Mouse (Mus musculus): ENCODE results near the gene Apol7c.
"Not testable (repeated sequence)": the region's sequence is repeated elsewhere in the genome, so short reads cannot be mapped to it uniquely, and the experiment has no call there.

Gene Apol7c

GRCm38 (mm10) chr15:77533216-77533615, at the start of gene Apol7c:
Gene Apol7c, minus strand, starts transcription at chr15:77533316.
- DNase-seq: no peak

- DNase-seq: no peak
Measured at GRCm38 (mm10) chr15:77581681-77582080, 48.6 kb upstream of the Apol7c start.

- no peak for DNase-seq
Measured at GRCm38 (mm10) chr15:77579311-77579710, 46.2 kb upstream of the Apol7c start.

GRCm38 (mm10) chr15:77578801-77579200, 45.7 kb upstream of the Apol7c start:
- DNase-seq: no peak

GRCm38 (mm10) chr15:77563219-77563618, 30.1 kb upstream of the Apol7c start:
- DNase-seq: no peak

- no peak for DNase-seq
Measured at GRCm38 (mm10) chr15:77561792-77562191, 28.7 kb upstream of the Apol7c start, which contains the start of gene 1700025B11Rik. Gene 1700025B11Rik, minus strand, starts transcription at chr15:77561892.

- DNase-seq: not testable (repeated sequence)
Measured at GRCm38 (mm10) chr15:77539221-77539620, 6.1 kb upstream of the Apol7c start.

GRCm38 (mm10) chr15:77523186-77523843, 9.8 kb downstream of the Apol7c start:
- peak; percentile 6 for DNase-seq

- not testable (repeated sequence) for DNase-seq
Measured at GRCm38 (mm10) chr15:77520596-77520995, 12.5 kb downstream of the Apol7c start.

- DNase-seq: not testable (repeated sequence)
Measured at GRCm38 (mm10) chr15:77507966-77508365, 25.1 kb downstream of the Apol7c start, which contains the start of gene Apol11a. Gene Apol11a, plus strand, starts transcription at chr15:77508271.

- DNase-seq: not testable (repeated sequence)
Measured at GRCm38 (mm10) chr15:77494694-77495093, 38.4 kb downstream of the Apol7c start.

- DNase-seq: not testable (repeated sequence)
Measured at GRCm38 (mm10) chr15:77493181-77493580, 39.9 kb downstream of the Apol7c start.

- DNase-seq: no peak
Measured at GRCm38 (mm10) chr15:77482140-77482794, 50.8 kb downstream of the Apol7c start.

- DNase-seq: not testable (repeated sequence)
Measured at GRCm38 (mm10) chr15:77476693-77477092, 56.4 kb downstream of the Apol7c start, which contains the start of gene Apol10a. Gene Apol10a, plus strand, starts transcription at chr15:77477047.

Data from cerebellum, adult 11 months (tissue).